9 mouse cellular contexts compared by ENCODE assay signal in genomic region chr13:21933626-21934548, GRCm38 (mm10). TPM values are rescaled to one million over a fixed set of nuclear protein-coding genes. Genes with fewer than 3 reads are reported as not detected.
DNase-seq lines count a peak whose midpoint lies in the region; ATAC-seq and TF ChIP-seq lines count a peak whose summit lies in the region.
"Had no signal": no experiment of that assay in that cellular context is flagged by ENCODE, and none has a peak within 500 bp of the region (broad histone marks: within the 10 kb centered on the region; RNA-seq: fewer than 3 reads in every experiment).

No protein-coding gene starts in this region.

- TF ChIP-seq CTCF in hindbrain, postnatal 0 days (IDR thresholded peaks at IDR 0.05; ENCODE audit: low read depth): no peak

- peak overlapping the region; percentile 61 for H3K4me3 ChIP-seq in erythroblast, embryonic 14.5 days (replicated peaks)
- H3K4me3 ChIP-seq in hindbrain, postnatal 0 days (ENCODE audit: low read length): peak overlapping the region; percentile 15; the same call in 1 of the 2 replicates
- no peak overlapping the region for H3K4me3 ChIP-seq in midbrain, embryonic 13.5 days (replicated peaks)

- no peak for ATAC-seq in erythroblast, adult 5-6 weeks (replicated peaks; ENCODE audit: low FRiP score, poor library complexity, severe bottlenecking)
- peak; percentile 43; the same call in 1 of the 2 replicates for ATAC-seq in hindbrain, postnatal 0 days
- no peak for ATAC-seq in midbrain, embryonic 13.5 days

- no peak overlapping the region for H3K9ac ChIP-seq in hindbrain, postnatal 0 days (replicated peaks; ENCODE audit: low read length)
- H3K9ac ChIP-seq in midbrain, embryonic 13.5 days (replicated peaks): no peak overlapping the region

- no peaks in the 10 kb centered on the region for H3K27me3 ChIP-seq in erythroblast, embryonic 14.5 days (ENCODE audit: control insufficient read depth)
- H3K27me3 ChIP-seq in hindbrain, postnatal 0 days (ENCODE audit: insufficient read depth, low read length): no peaks in the 10 kb centered on the region
- peaks cover 43% of the 10 kb centered on the region for H3K27me3 ChIP-seq in midbrain, embryonic 13.5 days

- 10% methylated on average over 28 of the region's 28 CpGs for WGBS in hindbrain, postnatal 0 days
- WGBS in midbrain, embryonic 13.5 days: 5% methylated on average over 28 of the region's 28 CpGs

- H3K4me1 ChIP-seq in erythroblast, embryonic 14.5 days (ENCODE audit: control insufficient read depth): peaks cover 49% of the 10 kb centered on the region
- no peaks in the 10 kb centered on the region for H3K4me1 ChIP-seq in hindbrain, postnatal 0 days (ENCODE audit: insufficient read depth, low read length)
- H3K4me1 ChIP-seq in midbrain, embryonic 13.5 days (replicated peaks): no peaks in the 10 kb centered on the region

- H3K9me3 ChIP-seq in erythroblast, embryonic 14.5 days (ENCODE audit: control insufficient read depth, low read length): no peaks in the 10 kb centered on the region
- H3K9me3 ChIP-seq in hindbrain, postnatal 0 days (ENCODE audit: low read length): no peaks in the 10 kb centered on the region
- H3K9me3 ChIP-seq in midbrain, embryonic 13.5 days: no peaks in the 10 kb centered on the region

- peak overlapping the region; percentile 39 for H3K4me2 ChIP-seq in hindbrain, postnatal 0 days (ENCODE audit: low read depth, low read length)
- H3K4me2 ChIP-seq in midbrain, embryonic 13.5 days (replicated peaks): peak overlapping the region; percentile 23; the same call in 1 of the 2 replicates

- no peaks in the 10 kb centered on the region for H3K36me3 ChIP-seq in erythroblast, embryonic 14.5 days (ENCODE audit: control insufficient read depth)
- no peaks in the 10 kb centered on the region for H3K36me3 ChIP-seq in hindbrain, postnatal 0 days (ENCODE audit: insufficient read depth, low read length)
- no peaks in the 10 kb centered on the region for H3K36me3 ChIP-seq in midbrain, embryonic 13.5 days

- H3K27ac ChIP-seq in hindbrain, postnatal 0 days: no peak overlapping the region
- no peak overlapping the region for H3K27ac ChIP-seq in midbrain, embryonic 13.5 days

- DNase-seq in thymus, postnatal 0 days (ENCODE audit: low spot score): peak; percentile 50
- DNase-seq in thymus, postnatal 14 days: no peak
- peak; percentile 36 for DNase-seq in hindbrain, postnatal 0 days (ENCODE audit: low spot score)
- DNase-seq in right cerebral cortex, postnatal 14 days: no peak
- no peak for DNase-seq in ovary, postnatal 36 days (ENCODE audit: low spot score)

RNA-seq across cellular contexts. Expression of gene Zfp184, which starts 11.0 kb away (rescaled TPM):
- not detected in 2 replicates for polyA plus RNA-seq in erythroblast, embryonic 14.5 days (2012)
- total RNA-seq in erythroblast, adult 5-6 weeks (2015; ENCODE audit: low replicate concordance): 0.19 and 2.9 TPM in 2 replicates
- total RNA-seq in erythroblast, adult 5-6 weeks (2017; ENCODE audit: low replicate concordance): 0.34 and 2.5 TPM in 2 replicates
- polyA plus RNA-seq in thymus, postnatal 0 days (2015; fragmentation: Nextera tagmentation; extraction: Ambion mirVana): 3.7 and 4.4 TPM in 2 replicates
- total RNA-seq in hindbrain, postnatal 0 days (2014; rRNA removed): 9.3 and 13.5 TPM in 2 replicates
- polyA plus RNA-seq in hindbrain, postnatal 0 days (2015; fragmentation: Nextera tagmentation; extraction: Ambion mirVana): 7.8 and 9.6 TPM in 2 replicates
- polyA plus RNA-seq in midbrain, embryonic 13.5 days (2015; fragmentation: Nextera tagmentation; extraction: Ambion mirVana): 20.5 and 22.3 TPM in 2 replicates

RNA-seq across cellular contexts. Expression of gene Pom121l2, which starts 47.1 kb away (rescaled TPM):
- not detected in 2 replicates for polyA plus RNA-seq in erythroblast, embryonic 14.5 days (2012)
- not detected in 2 replicates for total RNA-seq in erythroblast, adult 5-6 weeks (2015; ENCODE audit: low replicate concordance)
- total RNA-seq in erythroblast, adult 5-6 weeks (2017; ENCODE audit: low replicate concordance): not detected in 2 replicates
- 0.14 and 0.18 TPM in 2 replicates for polyA plus RNA-seq in thymus, postnatal 0 days (2015; fragmentation: Nextera tagmentation; extraction: Ambion mirVana)
- total RNA-seq in hindbrain, postnatal 0 days (2014; rRNA removed): not detected in 2 replicates
- polyA plus RNA-seq in hindbrain, postnatal 0 days (2015; fragmentation: Nextera tagmentation; extraction: Ambion mirVana): not detected in 2 replicates
- polyA plus RNA-seq in midbrain, embryonic 13.5 days (2015; fragmentation: Nextera tagmentation; extraction: Ambion mirVana): not detected in 2 replicates
- polyA plus RNA-seq: C2C12 had no signal

Comparison
In these comparisons a context has a peak if more than half of its experiments do, and no peak if none do; other contexts are left out.
1. DNase-seq: peak in thymus, postnatal 0 days (single experiment) and hindbrain, postnatal 0 days (single experiment); none in thymus, postnatal 14 days (single experiment), right cerebral cortex, postnatal 14 days (single experiment) and ovary, postnatal 36 days (single experiment).